Mouse (Mus musculus) lung, postnatal 0 days (tissue): ENCODE measurements around the gene Hoxb5.

Source experiments
- CTCF ChIP-seq: IDR thresholded peaks from 2 replicates; pipeline ENCODE4 v1.5.1; 2016; ENCODE audit warnings: antibody characterized with exemption, mild to moderate bottlenecking
- EP300 ChIP-seq: IDR thresholded peaks from 2 replicates; pipeline ENCODE4 v1.6.1; 2016; ENCODE audit warnings: antibody characterized with exemption, mild to moderate bottlenecking, control low read depth

GRCm38 (mm10) chr11:96336597-96336996, 33.5 kb downstream of the Hoxb5 start:
- TF ChIP-seq CTCF, result no peak
- TF ChIP-seq EP300, result no peak
